Mouse (Mus musculus): ENCODE measurements around the gene Psen1. TPM values are rescaled to one million over a fixed set of nuclear protein-coding genes. Genes with fewer than 3 reads are reported as not detected.

Gene Psen1
- polyA plus RNA-seq, 1 experiment from 2014 or later: 64.7 TPM

- H3K27ac ChIP-seq (replicated peaks): no peak overlapping the region
- no peak overlapping the region for H3K9ac ChIP-seq (ENCODE audit: low read length)
- DNase-seq (ENCODE audit: low spot score) (no peak), ATAC-seq (ENCODE audit: low FRiP score, low TSS enrichment) (no peak)
- TF ChIP-seq EP300 (optimal IDR thresholded peaks at IDR 0.05) (no peak), CTCF (IDR thresholded peaks at IDR 0.05; ENCODE audit: low read depth) (no peak)
- 76% methylated on average over 4 of the region's 4 CpGs for WGBS
- H3K36me3 ChIP-seq (ENCODE audit: control insufficient read depth, insufficient read depth, low read length): no peaks in the 10 kb centered on the region; the same call in 1 of the 2 replicates
- no peak overlapping the region for H3K4me3 ChIP-seq (ENCODE audit: low read depth, low read length)
- H3K4me2 ChIP-seq (replicated peaks; ENCODE audit: low read depth): no peak overlapping the region
- 0 out of 2 replicates have a peak, but pooled peaks cover 2% of the 10 kb centered on the region for H3K4me1 ChIP-seq (replicated peaks; ENCODE audit: control insufficient read depth, insufficient read depth)
- no peaks in the 10 kb centered on the region for H3K9me3 ChIP-seq (ENCODE audit: control insufficient read depth, low read length)
- H3K27me3 ChIP-seq (ENCODE audit: control insufficient read depth, insufficient read depth, low read length): no peaks in the 10 kb centered on the region
Measured at GRCm38 (mm10) chr12:83698637-83699036, 10.7 kb downstream of the Psen1 start.

GRCm38 (mm10) chr12:83701608-83702007 is 13.7 kb downstream of the Psen1 start:
- 90% methylated on average over 7 of the region's 7 CpGs for WGBS
- Histone ChIP-seq H3K9me3 (ENCODE audit: control insufficient read depth, low read length) (no peaks in the 10 kb centered on the region), H3K27ac (replicated peaks) (no peak overlapping the region), H3K4me1 (replicated peaks; ENCODE audit: control insufficient read depth, insufficient read depth) (no peaks in the 10 kb centered on the region), H3K36me3 (ENCODE audit: control insufficient read depth, insufficient read depth, low read length) (peaks cover 2% of the 10 kb centered on the region; the same call in 1 of the 2 replicates), H3K9ac (ENCODE audit: low read length) (no peak overlapping the region), H3K4me3 (ENCODE audit: low read depth, low read length) (no peak overlapping the region), H3K4me2 (replicated peaks; ENCODE audit: low read depth) (no peak overlapping the region), H3K27me3 (ENCODE audit: control insufficient read depth, insufficient read depth, low read length) (no peaks in the 10 kb centered on the region)
- no peak for TF ChIP-seq EP300 (optimal IDR thresholded peaks at IDR 0.05)
- TF ChIP-seq CTCF (IDR thresholded peaks at IDR 0.05; ENCODE audit: low read depth): no peak
- ATAC-seq (ENCODE audit: low FRiP score, low TSS enrichment): no peak
- DNase-seq (ENCODE audit: low spot score): no peak

- Histone ChIP-seq H3K9me3 (ENCODE audit: control insufficient read depth, low read length) (no peaks in the 10 kb centered on the region), H3K4me3 (ENCODE audit: low read depth, low read length) (no peak overlapping the region), H3K36me3 (ENCODE audit: control insufficient read depth, insufficient read depth, low read length) (peaks cover 2% of the 10 kb centered on the region; the same call in 1 of the 2 replicates), H3K4me2 (replicated peaks; ENCODE audit: low read depth) (no peak overlapping the region), H3K27me3 (ENCODE audit: control insufficient read depth, insufficient read depth, low read length) (no peaks in the 10 kb centered on the region), H3K4me1 (replicated peaks; ENCODE audit: control insufficient read depth, insufficient read depth) (no peaks in the 10 kb centered on the region), H3K9ac (ENCODE audit: low read length) (no peak overlapping the region), H3K27ac (replicated peaks) (no peak overlapping the region)
- TF ChIP-seq EP300 (optimal IDR thresholded peaks at IDR 0.05): no peak
- no peak for TF ChIP-seq CTCF (IDR thresholded peaks at IDR 0.05; ENCODE audit: low read depth)
- ATAC-seq (ENCODE audit: low FRiP score, low TSS enrichment) (no peak), DNase-seq (ENCODE audit: low spot score) (no peak)
- WGBS: 87% methylated on average over 4 of the region's 4 CpGs
Measured at GRCm38 (mm10) chr12:83702796-83703195, 14.8 kb downstream of the Psen1 start.

- H3K27ac ChIP-seq (replicated peaks): peak overlapping the region; percentile 85
- DNase-seq (ENCODE audit: low spot score): no peak
- no peak for TF ChIP-seq CTCF (IDR thresholded peaks at IDR 0.05; ENCODE audit: low read depth)
- TF ChIP-seq EP300 (optimal IDR thresholded peaks at IDR 0.05): no peak
- H3K4me3 ChIP-seq (ENCODE audit: low read depth, low read length): no peak overlapping the region
- H3K9me3 ChIP-seq (ENCODE audit: control insufficient read depth, low read length): no peaks in the 10 kb centered on the region
- no peak overlapping the region for H3K9ac ChIP-seq (ENCODE audit: low read length)
- H3K36me3 ChIP-seq (ENCODE audit: control insufficient read depth, insufficient read depth, low read length): peaks cover 2% of the 10 kb centered on the region; the same call in 1 of the 2 replicates
- WGBS: 79% methylated on average over 4 of the region's 4 CpGs
- H3K27me3 ChIP-seq (ENCODE audit: control insufficient read depth, insufficient read depth, low read length): no peaks in the 10 kb centered on the region
- no peak for ATAC-seq (ENCODE audit: low FRiP score, low TSS enrichment)
- no peaks in the 10 kb centered on the region for H3K4me1 ChIP-seq (replicated peaks; ENCODE audit: control insufficient read depth, insufficient read depth)
- no peak overlapping the region for H3K4me2 ChIP-seq (replicated peaks; ENCODE audit: low read depth)
Measured at GRCm38 (mm10) chr12:83706951-83707350, 19.0 kb downstream of the Psen1 start.

- no peak overlapping the region for H3K4me2 ChIP-seq (replicated peaks; ENCODE audit: low read depth)
Measured at GRCm38 (mm10) chr12:83708160-83709092, 20.5 kb downstream of the Psen1 start.

GRCm38 (mm10) chr12:83709934-83710333 is 22.0 kb downstream of the Psen1 start:
- 76% methylated on average over 2 of the region's 2 CpGs for WGBS
- DNase-seq (ENCODE audit: low spot score): no peak
- ATAC-seq (ENCODE audit: low FRiP score, low TSS enrichment): no peak
- no peak for TF ChIP-seq EP300 (optimal IDR thresholded peaks at IDR 0.05)
- TF ChIP-seq CTCF (IDR thresholded peaks at IDR 0.05; ENCODE audit: low read depth): no peak
- Histone ChIP-seq H3K36me3 (ENCODE audit: control insufficient read depth, insufficient read depth, low read length) (peaks cover 4% of the 10 kb centered on the region; the same call in 1 of the 2 replicates), H3K27ac (replicated peaks) (no peak overlapping the region), H3K9ac (ENCODE audit: low read length) (no peak overlapping the region), H3K9me3 (ENCODE audit: control insufficient read depth, low read length) (no peaks in the 10 kb centered on the region), H3K4me1 (replicated peaks; ENCODE audit: control insufficient read depth, insufficient read depth) (no peaks in the 10 kb centered on the region), H3K27me3 (ENCODE audit: control insufficient read depth, insufficient read depth, low read length) (no peaks in the 10 kb centered on the region), H3K4me3 (ENCODE audit: low read depth, low read length) (no peak overlapping the region), H3K4me2 (replicated peaks; ENCODE audit: low read depth) (no peak overlapping the region)

More at GRCm38 (mm10) chr12:83708160-83709092, 20.5 kb downstream of the Psen1 start:
- H3K9me3 ChIP-seq (ENCODE audit: control insufficient read depth, low read length): no peaks in the 10 kb centered on the region
- no peak overlapping the region for H3K4me3 ChIP-seq (ENCODE audit: low read depth, low read length)
- no peaks in the 10 kb centered on the region for H3K4me1 ChIP-seq (replicated peaks; ENCODE audit: control insufficient read depth, insufficient read depth)
- WGBS: 49% methylated on average over 7 of the region's 7 CpGs
- no peak overlapping the region for H3K9ac ChIP-seq (ENCODE audit: low read length)
- ATAC-seq (ENCODE audit: low FRiP score, low TSS enrichment): peak; percentile 89
- TF ChIP-seq CTCF (IDR thresholded peaks at IDR 0.05; ENCODE audit: low read depth): no peak
- no peak for TF ChIP-seq EP300 (optimal IDR thresholded peaks at IDR 0.05)
- no peaks in the 10 kb centered on the region for H3K27me3 ChIP-seq (ENCODE audit: control insufficient read depth, insufficient read depth, low read length)
- H3K27ac ChIP-seq (replicated peaks): peak overlapping the region; percentile 85
- DNase-seq (ENCODE audit: low spot score): peak; percentile 86
- peaks cover 2% of the 10 kb centered on the region; the same call in 1 of the 2 replicates for H3K36me3 ChIP-seq (ENCODE audit: control insufficient read depth, insufficient read depth, low read length)

Measured in stomach, postnatal 0 days (tissue).